8 mouse cellular contexts compared by ENCODE assay signal in genomic region chr9:58709939-58710338, GRCm38 (mm10). TPM values are rescaled to one million over a fixed set of nuclear protein-coding genes. Genes with fewer than 3 reads are reported as not detected.
A peak's percentile ranks its signal among the peaks of the same experiment; 100 is the strongest.
DNase-seq lines count a peak whose midpoint lies in the region; ATAC-seq lines count a peak whose summit lies in the region.

No protein-coding gene starts in this region.

- H3K4me3 ChIP-seq in midbrain, embryonic 10.5 days: no peak overlapping the region
- no peak overlapping the region for H3K4me3 ChIP-seq in midbrain, embryonic 15.5 days
- H3K4me3 ChIP-seq in embryonic facial prominence, embryonic 10.5 days: no peak overlapping the region
- H3K4me3 ChIP-seq in limb, embryonic 11.5 days (ENCODE audit: low read depth, low read length): no peak overlapping the region

- no peak overlapping the region for H3K27ac ChIP-seq in midbrain, embryonic 10.5 days (replicated peaks)
- H3K27ac ChIP-seq in midbrain, embryonic 15.5 days: no peak overlapping the region
- no peak overlapping the region for H3K27ac ChIP-seq in embryonic facial prominence, embryonic 10.5 days (replicated peaks)
- no peak overlapping the region for H3K27ac ChIP-seq in limb, embryonic 11.5 days (replicated peaks; ENCODE audit: low read depth, low read length)

- no peak overlapping the region for H3K4me2 ChIP-seq in midbrain, embryonic 15.5 days
- no peak overlapping the region for H3K4me2 ChIP-seq in limb, embryonic 11.5 days (ENCODE audit: low read depth, severe bottlenecking)

- no peaks in the 10 kb centered on the region for H3K27me3 ChIP-seq in midbrain, embryonic 10.5 days (ENCODE audit: low read depth, poor library complexity, severe bottlenecking)
- no peaks in the 10 kb centered on the region for H3K27me3 ChIP-seq in midbrain, embryonic 15.5 days (replicated peaks)
- H3K27me3 ChIP-seq in embryonic facial prominence, embryonic 10.5 days (replicated peaks; ENCODE audit: low read depth, poor library complexity, severe bottlenecking): no peaks in the 10 kb centered on the region
- no peaks in the 10 kb centered on the region for H3K27me3 ChIP-seq in limb, embryonic 11.5 days (ENCODE audit: control insufficient read depth, insufficient read depth, low read length)

- peak; percentile 64 for DNase-seq in midbrain, embryonic 10.5 days (ENCODE audit: low spot score)
- peak; percentile 82 for DNase-seq in adrenal gland, postnatal 14 days
- DNase-seq in embryonic facial prominence, embryonic 10.5 days (ENCODE audit: low spot score): peak; percentile 71
- peak; percentile 36 for DNase-seq in induced T-regulatory cell, adult 2 months (ENCODE audit: low read depth)
- peak; percentile 72 for DNase-seq in limb, embryonic 11.5 days (ENCODE audit: low spot score)
- peak; percentile 56 to 68 for DNase-seq in right cerebral cortex, postnatal 10 days (ENCODE audit: low spot score in 2 of 2)

- no peaks in the 10 kb centered on the region for H3K36me3 ChIP-seq in midbrain, embryonic 10.5 days
- H3K36me3 ChIP-seq in midbrain, embryonic 15.5 days (replicated peaks): no peaks in the 10 kb centered on the region
- no peaks in the 10 kb centered on the region for H3K36me3 ChIP-seq in embryonic facial prominence, embryonic 10.5 days (replicated peaks)
- H3K36me3 ChIP-seq in limb, embryonic 11.5 days (ENCODE audit: control insufficient read depth, insufficient read depth, low read length): no peaks in the 10 kb centered on the region

- H3K9me3 ChIP-seq in midbrain, embryonic 10.5 days (replicated peaks): no peaks in the 10 kb centered on the region
- no peaks in the 10 kb centered on the region for H3K9me3 ChIP-seq in midbrain, embryonic 15.5 days
- no peaks in the 10 kb centered on the region for H3K9me3 ChIP-seq in embryonic facial prominence, embryonic 10.5 days
- H3K9me3 ChIP-seq in limb, embryonic 11.5 days (ENCODE audit: control insufficient read depth, low read length): no peaks in the 10 kb centered on the region

- H3K9ac ChIP-seq in midbrain, embryonic 15.5 days: no peak overlapping the region
- H3K9ac ChIP-seq in limb, embryonic 11.5 days (ENCODE audit: low read length): no peak overlapping the region

- WGBS in midbrain, embryonic 10.5 days: 10% methylated on average over 2 of the region's 2 CpGs
- WGBS in midbrain, embryonic 15.5 days: 9% methylated on average over 2 of the region's 2 CpGs
- 8% methylated on average over 2 of the region's 2 CpGs for WGBS in embryonic facial prominence, embryonic 10.5 days
- WGBS in limb, embryonic 11.5 days: 6% methylated on average over 2 of the region's 2 CpGs

- ATAC-seq in midbrain, embryonic 15.5 days (replicated peaks): no peak
- no peak for ATAC-seq in limb, embryonic 11.5 days (ENCODE audit: insufficient number of reproducible peaks, low FRiP score, low TSS enrichment, low read depth)
- ATAC-seq in megakaryocyte, adult 5-6 weeks (ENCODE audit: poor library complexity, severe bottlenecking): no peak

- H3K4me1 ChIP-seq in midbrain, embryonic 10.5 days: peaks cover 6% of the 10 kb centered on the region
- H3K4me1 ChIP-seq in midbrain, embryonic 15.5 days: no peaks in the 10 kb centered on the region
- H3K4me1 ChIP-seq in embryonic facial prominence, embryonic 10.5 days: 0 out of 2 replicates have a peak, but pooled peaks cover 7% of the 10 kb centered on the region
- no peaks in the 10 kb centered on the region for H3K4me1 ChIP-seq in limb, embryonic 11.5 days (ENCODE audit: control insufficient read depth, insufficient read depth, low read length)

RNA-seq across cellular contexts. Expression of gene Rec114, which starts 33.8 kb away (rescaled TPM):
- 1.3 TPM in 2 replicates for polyA plus RNA-seq in midbrain, embryonic 10.5 days (2016; fragmentation: Nextera tagmentation; extraction: Ambion mirVana)
- polyA plus RNA-seq in midbrain, embryonic 15.5 days (2015; fragmentation: Nextera tagmentation; extraction: Ambion mirVana): 1.4 and 1.9 TPM in 2 replicates
- total RNA-seq in adrenal gland, postnatal 14 days (2021): 3.7 and 4.1 TPM in 2 replicates
- 1.3 and 1.9 TPM in 2 replicates for polyA plus RNA-seq in embryonic facial prominence, embryonic 10.5 days (2016; fragmentation: Nextera tagmentation; extraction: Ambion mirVana)
- polyA plus RNA-seq in limb, embryonic 11.5 days (2014; fragmentation: Nextera tagmentation; extraction: Ambion mirVana): 1.4 TPM in 2 replicates
- total RNA-seq in megakaryocyte, adult 5-6 weeks (2015): 1.5 and 2.8 TPM in 2 replicates
- 1.4 TPM in 1 of 2 replicates, not detected in the other for total RNA-seq in megakaryocyte, adult 5-6 weeks (2017)
